Mouse (Mus musculus): ENCODE measurements around the gene Pde4dip.

Gene Pde4dip

DNA sequence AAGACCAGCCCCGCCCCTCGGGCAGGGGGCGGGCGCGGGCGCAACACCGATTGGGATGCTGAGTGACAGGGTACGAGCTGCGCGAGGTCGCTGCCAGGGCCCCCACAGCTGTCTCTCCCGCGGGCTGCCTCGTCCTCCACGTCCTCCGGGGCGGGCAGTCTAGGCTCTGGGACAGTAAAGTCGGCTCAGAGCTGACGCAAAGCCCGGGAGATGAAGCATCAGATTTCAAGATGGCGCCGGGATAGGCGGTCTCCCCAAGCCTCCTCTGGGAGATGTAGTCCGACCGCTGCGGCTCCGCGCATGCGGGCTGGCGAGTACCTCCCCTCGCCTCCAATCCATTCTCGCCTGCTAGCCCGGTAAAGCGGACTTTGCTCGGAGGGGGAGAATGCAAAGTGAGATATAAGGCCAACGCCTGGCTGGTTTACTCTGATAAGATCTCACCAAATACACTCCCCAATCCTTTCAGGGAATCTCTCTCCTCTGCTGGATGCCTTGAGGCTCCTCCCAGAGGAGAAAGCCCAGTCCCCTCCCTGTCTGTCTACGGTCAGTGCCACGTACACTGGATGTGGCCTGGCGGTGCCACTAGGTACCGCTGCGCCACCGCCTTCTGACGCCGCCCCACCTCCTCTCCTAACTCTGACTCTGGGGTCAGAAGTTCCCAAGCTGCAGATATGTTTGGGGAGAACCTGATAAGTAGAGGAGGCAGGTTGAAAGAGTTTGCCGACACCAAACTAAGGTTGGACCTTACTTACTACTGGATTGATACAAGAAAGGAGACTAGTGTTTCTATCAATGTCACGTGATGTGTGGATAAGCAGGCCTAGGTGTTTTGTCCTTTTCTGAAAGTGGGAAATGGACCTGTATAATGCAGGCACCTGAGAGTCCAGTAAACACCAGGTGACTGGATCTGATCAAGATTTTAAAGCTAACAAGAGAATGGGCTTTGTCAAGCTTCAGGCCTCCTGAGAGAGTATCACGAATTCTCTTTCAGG, 120.4 kb downstream of the Pde4dip start:
- in situ Hi-C loops (cut with MboI; ENCODE audit: low pct_unique_long_range_greater_than_20kb in 1 of 2, low sequenced_read_pairs in 2 of 2, unreplicated experiment in 1 of 2), result no loop called here

DNA sequence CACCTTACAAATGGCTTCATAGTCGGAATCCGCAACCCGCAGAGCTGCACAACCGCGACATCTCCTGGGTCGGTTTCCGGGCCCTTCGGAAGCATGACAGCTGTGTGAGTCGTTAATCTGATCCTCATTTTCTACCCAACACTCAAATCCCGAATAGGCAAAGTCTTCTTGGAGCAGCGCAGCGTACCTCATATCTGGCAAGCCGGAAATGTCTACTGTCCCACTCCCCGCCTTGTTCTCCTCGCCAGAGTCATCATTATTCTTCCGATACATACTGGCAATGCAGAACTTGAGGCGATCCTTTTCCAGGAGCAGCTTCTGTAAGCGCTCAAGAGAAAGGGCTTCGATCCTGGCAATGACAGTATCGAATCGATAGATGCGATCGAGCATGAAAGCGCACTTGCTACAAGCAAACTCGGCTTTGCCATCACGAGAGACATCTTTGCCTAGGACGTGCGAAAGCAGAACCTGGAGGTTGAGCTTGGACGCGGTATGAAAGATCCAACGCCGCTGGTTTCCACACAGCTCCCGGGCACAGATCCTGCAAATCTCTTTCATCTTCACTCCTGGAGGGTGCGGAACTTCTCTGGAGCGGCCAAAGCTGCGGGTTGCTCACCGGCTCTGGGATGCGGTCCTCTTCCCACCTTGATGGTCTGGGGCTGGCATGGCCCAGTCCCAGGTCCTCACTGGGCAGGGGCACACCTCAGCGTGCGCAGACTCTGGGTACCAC, 121.3 kb downstream of the Pde4dip start:
- in situ Hi-C loops (cut with MboI; ENCODE audit: low pct_unique_long_range_greater_than_20kb in 1 of 2, low sequenced_read_pairs in 2 of 2, unreplicated experiment in 1 of 2), result no loop called here

DNA sequence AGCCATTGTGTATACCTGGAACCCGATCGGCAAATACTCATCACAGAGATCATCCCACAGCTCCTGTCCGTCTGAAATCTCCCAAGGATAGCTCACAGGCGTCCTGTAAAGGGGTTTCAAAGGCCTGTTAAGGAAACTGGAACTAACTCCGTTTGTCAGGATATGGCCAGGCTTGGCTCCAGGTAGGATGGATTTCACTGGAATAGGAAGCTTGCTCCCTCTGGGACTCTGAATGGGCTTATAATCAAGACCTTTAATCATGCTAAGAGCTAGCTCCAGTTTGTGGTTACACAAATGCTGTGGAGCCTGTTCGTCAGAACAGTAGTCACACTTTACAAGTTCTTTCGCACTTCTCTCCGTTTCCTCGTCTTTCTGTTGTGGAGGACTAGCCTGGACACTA, 122.0 kb downstream of the Pde4dip start:
- in situ Hi-C loops (cut with MboI; ENCODE audit: low pct_unique_long_range_greater_than_20kb in 1 of 2, low sequenced_read_pairs in 2 of 2, unreplicated experiment in 1 of 2), result no loop called here

DNA sequence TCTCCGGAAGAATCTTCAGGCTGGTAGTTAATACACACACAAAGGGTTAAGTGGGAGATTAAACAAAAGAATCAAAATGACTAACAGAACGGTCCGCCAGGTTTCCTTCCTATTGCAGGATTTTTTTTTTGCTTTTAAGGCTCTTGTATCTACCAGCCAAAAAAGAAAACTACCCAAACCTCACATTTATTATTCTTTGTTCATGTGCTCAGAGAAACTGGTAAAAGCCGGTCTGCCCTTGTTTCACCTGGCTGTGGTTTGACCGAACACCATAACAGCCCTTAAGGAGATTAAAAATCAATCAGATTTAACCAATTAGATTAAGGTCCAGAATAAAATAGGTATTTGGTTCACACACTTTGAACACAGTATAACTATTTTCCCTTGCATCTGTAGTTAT, 124.4 kb downstream of the Pde4dip start:
- in situ Hi-C loops (cut with MboI; ENCODE audit: low pct_unique_long_range_greater_than_20kb in 1 of 2, low sequenced_read_pairs in 2 of 2, unreplicated experiment in 1 of 2), result no loop called here

DNA sequence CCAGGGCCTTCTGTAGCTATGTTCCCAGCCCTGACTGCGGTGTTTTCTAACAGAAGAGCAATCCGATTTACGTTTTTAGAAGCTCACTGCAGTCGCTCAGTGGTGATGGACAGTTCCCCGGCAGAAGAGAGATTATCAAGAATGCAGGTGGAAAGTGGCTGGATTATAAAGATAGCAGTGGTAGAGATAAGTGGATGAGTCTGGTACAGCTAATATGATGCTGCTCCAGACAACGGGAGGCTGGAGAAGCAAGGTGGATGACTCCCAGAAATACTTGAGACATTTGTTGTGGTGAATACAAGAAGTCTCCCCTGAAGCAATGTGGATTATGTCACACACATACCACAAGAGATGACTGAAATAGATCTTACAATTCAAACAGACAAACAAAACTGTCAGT, 126.6 kb downstream of the Pde4dip start:
- in situ Hi-C loops (cut with MboI; ENCODE audit: low pct_unique_long_range_greater_than_20kb in 1 of 2, low sequenced_read_pairs in 2 of 2, unreplicated experiment in 1 of 2), result no loop called here

DNA sequence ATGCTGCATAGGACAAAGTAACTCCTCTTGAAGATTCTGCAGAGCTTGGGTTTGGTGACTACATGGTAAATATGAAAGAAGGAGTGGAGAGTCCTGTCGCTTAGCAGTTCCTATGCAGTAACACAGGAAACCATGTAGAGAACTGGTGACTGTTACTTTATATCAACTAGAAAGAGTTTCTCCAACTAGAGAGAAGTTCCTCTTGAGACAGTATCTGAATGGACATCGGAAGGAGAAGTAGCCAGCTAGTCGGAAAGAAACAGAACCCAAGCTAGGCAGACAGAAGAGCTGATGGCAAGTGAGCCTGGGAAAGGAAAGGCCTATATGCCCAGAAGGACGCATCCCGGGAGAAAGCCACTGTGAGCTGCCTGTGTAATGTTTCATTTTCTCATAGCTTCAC, 127.3 kb downstream of the Pde4dip start:
- in situ Hi-C loops (cut with MboI; ENCODE audit: low pct_unique_long_range_greater_than_20kb in 1 of 2, low sequenced_read_pairs in 2 of 2, unreplicated experiment in 1 of 2), result no loop called here

DNA sequence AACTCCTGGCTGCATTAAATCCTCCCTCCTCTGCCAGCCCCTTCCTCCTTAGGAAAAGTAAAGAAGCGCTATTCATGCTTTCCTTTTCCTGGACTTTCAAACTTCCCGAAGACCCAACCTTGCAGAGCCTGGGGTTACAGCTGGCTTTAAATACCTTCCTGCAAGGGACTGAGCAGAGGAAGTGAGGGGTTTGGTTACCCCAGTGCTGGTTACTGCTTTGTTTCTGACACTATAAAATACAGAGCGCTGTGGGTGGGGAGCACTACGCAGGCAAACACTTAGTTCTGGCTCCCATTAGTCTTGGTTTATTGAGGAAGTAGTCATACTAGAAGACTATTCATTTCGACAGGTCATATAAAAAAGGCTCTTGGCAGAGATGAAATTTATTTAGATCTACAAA, 128.7 kb downstream of the Pde4dip start:
- in situ Hi-C loops (cut with MboI; ENCODE audit: low pct_unique_long_range_greater_than_20kb in 1 of 2, low sequenced_read_pairs in 2 of 2, unreplicated experiment in 1 of 2), result no loop called here

DNA sequence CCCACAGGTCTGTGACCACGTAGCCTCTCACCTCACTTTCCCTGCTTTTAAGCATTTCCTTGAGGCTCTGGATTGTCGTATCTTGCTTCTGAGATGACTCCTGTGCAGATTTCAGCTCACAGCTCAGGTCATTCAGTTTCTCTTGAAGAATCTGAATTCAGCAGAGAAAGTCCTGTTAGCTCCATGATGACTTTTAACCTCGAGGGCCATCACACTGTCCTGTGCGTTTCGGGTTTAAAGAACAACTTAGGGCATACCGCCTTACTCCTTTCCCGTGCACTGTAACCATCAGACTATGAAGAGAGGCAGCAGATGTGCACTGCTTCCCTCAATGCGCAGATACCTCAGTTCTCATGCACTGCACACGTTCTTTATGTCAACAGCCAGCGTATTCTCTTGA, 131.0 kb downstream of the Pde4dip start:
- in situ Hi-C loops (cut with MboI; ENCODE audit: low pct_unique_long_range_greater_than_20kb in 1 of 2, low sequenced_read_pairs in 2 of 2, unreplicated experiment in 1 of 2), result no loop called here

DNA sequence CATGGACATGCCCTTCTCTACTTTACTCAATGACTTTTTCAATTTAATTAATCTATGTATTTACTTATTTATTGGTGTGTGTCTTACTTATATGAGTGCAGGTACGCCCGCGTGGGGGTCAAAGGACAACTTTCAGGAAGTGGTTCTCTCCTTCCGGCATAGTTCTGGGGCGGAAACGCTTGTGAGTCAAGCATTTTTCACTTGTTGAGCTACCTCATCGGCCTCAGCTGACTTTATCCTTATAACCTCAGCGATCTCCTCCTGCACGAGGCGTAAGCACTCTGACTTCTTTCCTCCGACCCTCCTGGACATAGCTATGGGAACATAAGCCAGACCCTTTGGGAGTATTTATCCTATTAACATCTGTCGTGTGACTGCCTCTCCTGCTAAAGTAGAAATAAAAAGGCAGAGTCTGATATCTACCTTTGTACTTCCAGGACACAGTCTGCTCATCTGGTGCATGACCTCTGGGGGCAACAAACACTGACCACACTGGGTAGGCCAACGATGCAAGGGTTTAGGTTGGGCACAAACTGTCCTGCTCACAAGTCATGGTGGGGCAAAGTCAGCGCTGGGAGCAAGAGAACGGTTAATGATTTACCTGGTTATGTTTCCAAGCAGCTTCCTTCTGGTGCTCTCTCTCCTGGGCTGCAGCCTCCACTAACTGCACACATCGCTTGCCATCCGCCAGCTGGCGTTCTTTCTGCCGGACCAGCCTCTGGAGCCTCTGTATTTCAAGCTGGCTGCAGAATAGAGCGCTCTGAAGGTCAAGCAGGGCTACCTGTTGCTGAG, 132.0 kb downstream of the Pde4dip start:
- in situ Hi-C loops (cut with MboI; ENCODE audit: low pct_unique_long_range_greater_than_20kb in 1 of 2, low sequenced_read_pairs in 2 of 2, unreplicated experiment in 1 of 2), result no loop called here

DNA sequence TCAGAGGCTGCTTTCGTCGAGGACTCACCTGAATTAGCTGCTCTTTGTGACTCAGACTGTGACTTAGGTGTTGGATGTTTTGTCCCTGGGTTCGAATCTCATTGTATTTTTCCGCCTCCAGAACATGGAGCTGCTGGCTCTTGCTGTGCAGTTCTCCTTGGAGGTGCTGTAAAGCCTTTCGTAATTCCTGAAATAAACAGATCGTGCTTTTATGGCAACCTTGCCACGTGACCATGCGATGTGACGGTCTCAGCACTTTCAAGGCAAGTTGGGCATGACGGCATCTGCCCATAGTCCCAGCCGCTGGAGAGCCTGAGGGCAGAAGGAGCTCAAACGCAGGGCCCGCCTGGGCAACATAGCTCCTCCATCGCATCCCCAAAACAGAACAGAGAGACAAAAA, 133.1 kb downstream of the Pde4dip start:
- in situ Hi-C loops (cut with MboI; ENCODE audit: low pct_unique_long_range_greater_than_20kb in 1 of 2, low sequenced_read_pairs in 2 of 2, unreplicated experiment in 1 of 2), result no loop called here

DNA sequence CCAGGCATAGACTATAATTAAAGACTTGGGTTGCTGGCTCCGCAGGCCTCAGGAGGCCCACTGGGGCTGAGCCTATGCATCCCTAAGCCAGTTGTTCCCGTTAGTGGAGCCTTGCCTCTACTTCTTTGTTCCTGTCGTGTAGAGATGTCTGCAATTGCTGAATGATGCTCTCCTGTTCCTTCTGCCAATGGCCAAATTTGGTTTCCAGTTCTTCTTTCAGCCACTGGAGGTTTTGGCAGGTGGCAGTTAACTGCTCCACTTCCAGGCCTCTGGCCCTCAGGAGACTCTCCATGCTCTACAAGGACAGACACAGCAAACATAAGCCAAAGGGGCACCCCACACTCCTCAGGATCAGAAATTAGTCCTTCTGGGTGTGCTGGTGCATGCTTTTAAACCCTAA, 135.6 kb downstream of the Pde4dip start:
- in situ Hi-C loops (cut with MboI; ENCODE audit: low pct_unique_long_range_greater_than_20kb in 1 of 2, low sequenced_read_pairs in 2 of 2, unreplicated experiment in 1 of 2), result no loop called here

DNA sequence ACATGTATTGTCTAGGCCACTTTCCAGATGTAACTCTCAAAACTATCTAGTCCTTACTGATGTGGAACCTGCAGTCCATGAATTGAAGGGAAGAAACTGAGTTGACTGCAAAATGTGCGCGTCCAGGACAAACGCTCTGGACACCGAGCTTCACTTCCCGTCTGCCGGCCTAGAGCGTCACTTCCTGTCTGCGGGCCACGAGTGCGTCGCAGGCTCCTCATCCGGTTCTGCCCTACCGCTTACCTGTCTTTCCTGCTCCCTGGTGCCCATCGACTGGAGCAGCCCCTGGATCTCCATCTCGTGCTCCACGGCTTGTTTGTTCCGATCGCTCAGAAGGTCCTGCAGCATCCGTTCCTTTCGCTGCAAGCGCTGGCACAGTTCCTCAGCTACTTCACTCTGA, 136.9 kb downstream of the Pde4dip start:
- in situ Hi-C loops (cut with MboI; ENCODE audit: low pct_unique_long_range_greater_than_20kb in 1 of 2, low sequenced_read_pairs in 2 of 2, unreplicated experiment in 1 of 2), result no loop called here

DNA sequence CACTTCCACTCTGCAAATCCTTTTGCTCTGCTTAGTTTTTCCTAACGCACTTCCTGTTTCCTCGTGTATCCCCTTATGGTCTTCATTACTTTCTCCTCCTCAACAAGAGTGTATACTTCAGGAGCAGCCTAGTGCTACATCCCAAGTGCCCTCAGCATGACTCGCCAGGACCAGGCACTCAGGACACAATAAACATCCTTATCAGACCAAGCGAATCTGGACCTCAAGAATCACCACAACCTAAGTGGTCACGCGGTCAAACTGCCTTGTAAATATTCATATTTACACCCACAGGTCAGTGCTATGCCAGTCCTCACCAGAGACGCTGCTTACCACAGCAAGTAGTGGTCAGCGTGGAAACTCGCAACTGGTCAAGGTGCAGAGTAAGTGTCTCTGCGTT, 139.7 kb downstream of the Pde4dip start:
- in situ Hi-C loops (cut with MboI; ENCODE audit: low pct_unique_long_range_greater_than_20kb in 1 of 2, low sequenced_read_pairs in 2 of 2, unreplicated experiment in 1 of 2), result no loop called here

DNA sequence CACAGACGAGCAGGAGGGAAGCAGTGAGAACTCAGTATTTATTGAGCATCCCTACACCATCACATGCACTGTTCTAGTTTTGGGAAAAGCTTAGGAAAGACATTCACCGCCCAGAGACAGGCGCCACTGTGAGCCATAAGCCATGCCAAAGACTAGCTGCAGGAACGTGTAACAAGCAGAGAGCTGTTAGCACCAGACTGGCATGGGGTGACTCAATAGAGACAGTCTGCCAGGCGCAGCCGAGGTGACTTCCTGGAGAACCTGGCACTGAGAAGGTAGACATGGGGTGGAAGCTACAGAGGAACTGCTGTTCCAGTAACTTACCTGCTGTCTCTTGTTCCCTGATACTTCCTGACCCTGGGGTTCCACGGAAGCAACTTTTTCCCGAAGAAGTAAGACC, 145.7 kb downstream of the Pde4dip start:
- in situ Hi-C loops (cut with MboI; ENCODE audit: low pct_unique_long_range_greater_than_20kb in 1 of 2, low sequenced_read_pairs in 2 of 2, unreplicated experiment in 1 of 2), result no loop called here

DNA sequence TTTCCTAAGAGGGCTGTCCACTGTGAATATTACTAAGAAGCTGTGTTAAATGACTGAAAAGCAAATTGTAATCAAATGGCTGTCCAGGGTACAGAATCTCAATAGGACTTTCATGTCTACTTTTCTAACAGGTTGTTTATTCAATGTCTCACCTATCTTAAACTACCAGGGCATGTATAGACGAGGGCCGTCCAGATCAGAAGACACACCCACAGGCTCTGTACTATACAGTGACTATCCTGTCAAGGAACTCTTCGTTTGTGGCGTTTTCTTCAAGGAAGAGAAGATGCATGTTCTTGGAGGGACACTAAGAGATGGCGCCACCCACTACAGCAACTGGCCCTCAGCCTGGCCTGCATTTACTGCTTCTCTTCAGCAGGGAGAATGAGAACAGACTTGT, 152.9 kb downstream of the Pde4dip start:
- in situ Hi-C loops (cut with MboI; ENCODE audit: low pct_unique_long_range_greater_than_20kb in 1 of 2, low sequenced_read_pairs in 2 of 2, unreplicated experiment in 1 of 2), result no loop called here

DNA sequence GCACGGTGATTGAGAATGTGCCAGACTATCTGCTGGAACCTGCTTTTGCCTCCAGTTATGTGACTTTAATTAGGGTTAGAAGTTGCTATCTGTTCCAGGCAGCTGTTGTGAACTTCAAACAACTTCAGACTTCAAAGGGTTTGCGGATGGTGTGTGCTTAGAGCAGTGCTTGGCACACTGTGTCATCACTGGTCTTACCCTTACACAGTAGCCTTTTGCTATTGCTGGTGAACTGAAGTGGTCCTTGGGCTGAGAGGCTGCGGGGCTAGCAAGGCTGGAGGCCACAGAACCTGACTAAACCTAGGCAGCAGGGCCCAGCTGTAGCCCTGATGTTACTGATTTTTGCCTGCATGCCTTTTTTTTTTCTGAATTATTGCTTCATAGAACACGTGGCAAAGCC, 154.2 kb downstream of the Pde4dip start:
- in situ Hi-C loops (cut with MboI; ENCODE audit: low pct_unique_long_range_greater_than_20kb in 1 of 2, low sequenced_read_pairs in 2 of 2, unreplicated experiment in 1 of 2), result no loop called here

DNA sequence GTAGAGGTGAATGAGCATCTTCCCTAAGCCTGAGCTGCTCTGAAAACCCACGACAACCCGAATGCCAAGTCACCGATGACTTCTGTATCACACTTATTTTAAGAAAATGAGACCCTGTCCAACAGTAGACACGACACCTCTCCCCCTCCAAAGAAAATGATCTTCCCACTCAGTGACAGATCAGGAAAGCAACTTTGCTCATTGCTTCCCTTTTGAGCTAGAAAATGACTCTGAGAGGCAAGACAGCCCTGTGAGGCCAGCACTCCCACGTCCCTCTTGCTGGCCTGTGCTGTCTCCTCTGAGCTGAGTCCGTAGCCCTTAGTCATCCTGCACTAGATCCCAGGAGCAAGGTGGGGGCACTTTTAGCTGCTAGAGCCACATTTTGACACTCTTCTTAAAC, 155.9 kb downstream of the Pde4dip start:
- in situ Hi-C loops (cut with MboI; ENCODE audit: low pct_unique_long_range_greater_than_20kb in 1 of 2, low sequenced_read_pairs in 2 of 2, unreplicated experiment in 1 of 2), result no loop called here

DNA sequence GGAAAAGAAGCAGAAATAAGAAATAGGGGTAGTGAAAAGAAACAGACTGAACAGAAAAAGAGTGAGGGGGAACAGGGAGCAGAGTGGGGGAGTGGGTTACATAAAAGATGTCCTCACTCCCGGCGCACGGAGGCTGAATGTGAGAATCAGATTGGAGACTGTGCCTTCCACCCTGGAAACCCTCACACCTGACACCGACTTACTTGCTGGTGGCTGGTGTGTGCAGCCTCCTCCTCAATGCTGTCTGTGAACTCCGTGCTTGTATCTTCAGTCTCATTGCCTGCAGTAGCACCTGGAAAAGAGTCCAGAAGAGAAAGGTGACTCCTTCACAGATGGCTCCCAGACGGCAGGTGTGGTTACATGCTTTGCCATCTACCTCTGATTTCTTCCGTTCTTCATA, 157.9 kb downstream of the Pde4dip start:
- in situ Hi-C loops (cut with MboI; ENCODE audit: low pct_unique_long_range_greater_than_20kb in 1 of 2, low sequenced_read_pairs in 2 of 2, unreplicated experiment in 1 of 2), result no loop called here

DNA sequence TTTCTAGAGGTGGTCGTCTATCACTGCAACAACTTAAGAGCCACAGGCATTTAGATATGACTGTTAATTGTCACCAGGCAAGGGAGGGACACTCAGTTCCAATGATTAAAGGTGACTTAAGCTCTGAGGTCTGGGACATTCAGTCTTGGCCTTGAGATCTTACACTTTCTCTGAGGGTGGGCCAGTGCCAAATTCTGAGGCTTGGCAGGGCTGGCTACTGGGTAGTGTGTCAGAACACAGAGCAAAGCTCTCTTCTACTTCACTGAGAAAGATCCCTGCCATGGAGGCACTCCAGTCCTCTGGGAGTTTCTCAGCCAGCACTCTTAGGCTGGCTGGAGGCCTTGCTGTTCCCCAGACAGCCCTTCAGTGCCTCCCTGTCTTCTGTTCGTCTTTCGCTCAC, 158.4 kb downstream of the Pde4dip start:
- in situ Hi-C loops (cut with MboI; ENCODE audit: low pct_unique_long_range_greater_than_20kb in 1 of 2, low sequenced_read_pairs in 2 of 2, unreplicated experiment in 1 of 2), result no loop called here
